Mouse (Mus musculus): ENCODE data around the gene Grm1.

Grm1 gene

GRCm38 (mm10) chr10:10734561-10734960 is 347.6 kb downstream of the Grm1 start:
- DNase-seq (ENCODE audit: low read depth in 1 of 2, low spot score in 2 of 2) = no peak

- no peak for DNase-seq (ENCODE audit: low read depth in 1 of 2, low spot score in 2 of 2)
Observed at GRCm38 (mm10) chr10:10733092-10733491, 349.1 kb downstream of the Grm1 start.

DNA sequence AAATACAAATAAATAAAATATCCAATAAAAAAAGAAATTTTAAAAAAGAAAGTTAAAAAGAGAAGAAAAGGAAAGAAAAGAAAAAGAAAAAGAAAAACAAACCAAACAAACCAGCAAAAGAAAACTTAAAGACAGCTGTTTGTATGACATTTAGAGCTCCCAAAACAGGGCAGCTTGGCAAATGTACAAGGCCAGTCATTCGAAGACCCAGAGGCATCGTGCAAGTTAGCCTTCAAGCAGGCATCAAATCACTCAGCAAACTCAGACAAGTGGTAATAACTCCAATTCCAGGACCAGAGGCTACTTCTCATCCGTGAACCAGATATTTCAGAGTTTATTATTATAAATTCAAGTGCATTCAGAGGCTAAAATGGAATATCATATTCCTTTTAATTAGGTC is 355.7 kb downstream of the Grm1 start:
- DNase-seq (ENCODE audit: low read depth in 1 of 2, low spot score in 2 of 2) = no peak

GRCm38 (mm10) chr10:10710837-10711236 is 371.3 kb downstream of the Grm1 start:
- DNase-seq (ENCODE audit: low read depth in 1 of 2, low spot score in 2 of 2) = no peak

GRCm38 (mm10) chr10:10710359-10710758 is 371.8 kb downstream of the Grm1 start:
- DNase-seq (ENCODE audit: low read depth in 1 of 2, low spot score in 2 of 2) = no peak

- DNase-seq (ENCODE audit: low read depth in 1 of 2, low spot score in 2 of 2) = no peak
Observed at GRCm38 (mm10) chr10:10708031-10708430, 374.1 kb downstream of the Grm1 start.

DNA sequence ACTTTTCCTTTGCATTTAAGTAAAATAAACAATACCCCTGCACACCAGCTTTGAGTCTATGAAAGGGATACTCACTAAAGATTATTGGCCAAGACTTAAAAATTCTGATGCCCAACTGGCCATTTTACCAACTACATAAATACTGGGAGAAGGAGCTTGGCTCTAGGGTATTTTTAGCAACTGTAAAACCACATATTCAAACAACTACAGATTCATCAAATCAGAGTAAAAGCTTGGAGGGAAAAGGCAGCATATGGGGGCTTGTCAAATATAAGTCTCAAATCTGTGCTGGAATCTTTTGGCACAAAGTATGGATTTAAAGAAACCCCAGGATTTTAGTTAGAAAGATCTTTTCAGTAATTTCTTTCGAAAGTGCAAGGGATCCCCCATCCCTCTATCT is 380.8 kb downstream of the Grm1 start:
- DNase-seq (ENCODE audit: low read depth in 1 of 2, low spot score in 2 of 2) = no peak

DNA sequence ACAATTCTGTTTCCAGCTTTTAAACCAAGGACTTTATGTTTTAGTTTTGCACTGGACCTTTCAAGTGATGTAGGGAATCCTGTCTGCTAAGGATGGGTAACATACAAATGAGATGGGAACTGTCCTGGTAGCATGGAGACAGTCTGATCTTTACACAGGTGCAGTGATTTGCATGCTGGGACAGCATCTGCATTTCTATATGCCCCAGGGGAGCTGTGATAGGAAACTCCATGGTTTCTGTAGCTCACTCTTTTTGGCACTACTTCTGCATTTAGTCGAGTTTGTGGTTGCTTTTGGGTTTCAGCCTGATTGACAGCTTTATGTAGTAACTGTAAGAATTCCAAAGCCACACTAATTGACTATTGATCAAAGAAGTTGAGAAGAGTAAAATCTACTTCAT is 381.3 kb downstream of the Grm1 start:
- DNase-seq (ENCODE audit: low read depth in 1 of 2, low spot score in 2 of 2) = no peak

- DNase-seq (ENCODE audit: low read depth in 1 of 2, low spot score in 2 of 2) = no peak
Observed at GRCm38 (mm10) chr10:10697497-10697896, 384.7 kb downstream of the Grm1 start.

- DNase-seq (ENCODE audit: low read depth in 1 of 2, low spot score in 2 of 2) = no peak
Observed at GRCm38 (mm10) chr10:10689668-10690223, 392.4 kb downstream of the Grm1 start.

GRCm38 (mm10) chr10:10688907-10689667 is 393.1 kb downstream of the Grm1 start:
- no peak for DNase-seq (ENCODE audit: low read depth in 1 of 2, low spot score in 2 of 2)

- no peak for DNase-seq (ENCODE audit: low read depth in 1 of 2, low spot score in 2 of 2)
Observed at GRCm38 (mm10) chr10:10681048-10681447, 401.1 kb downstream of the Grm1 start, which contains the start of gene Gm10944. TSS of gene Gm10944 (plus strand) at chr10:10681348.

DNA sequence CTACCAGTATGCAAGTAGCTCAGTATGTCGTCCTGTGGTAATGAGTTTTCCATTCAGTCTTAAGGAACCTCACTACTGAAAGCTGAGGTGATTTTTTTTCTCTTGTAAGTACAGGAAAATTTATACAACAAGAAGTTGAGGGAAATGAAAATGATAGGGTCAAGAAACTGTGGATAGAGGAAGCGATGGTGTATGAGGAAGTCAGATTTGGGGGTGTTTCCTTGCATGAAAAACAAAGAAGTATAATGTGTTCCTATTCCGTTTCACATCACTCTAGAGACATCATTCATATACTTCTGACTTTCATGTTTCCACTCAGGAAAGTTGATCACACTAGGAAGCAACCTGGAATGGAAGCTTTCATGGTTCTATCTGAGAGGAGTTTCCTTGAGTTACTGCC is 422.2 kb downstream of the Grm1 start:
- DNase-seq (ENCODE audit: low read depth in 1 of 2, low spot score in 2 of 2) = no peak

GRCm38 (mm10) chr10:10659161-10659560 is 423.0 kb downstream of the Grm1 start:
- DNase-seq (ENCODE audit: low read depth in 1 of 2, low spot score in 2 of 2) = no peak

DNA sequence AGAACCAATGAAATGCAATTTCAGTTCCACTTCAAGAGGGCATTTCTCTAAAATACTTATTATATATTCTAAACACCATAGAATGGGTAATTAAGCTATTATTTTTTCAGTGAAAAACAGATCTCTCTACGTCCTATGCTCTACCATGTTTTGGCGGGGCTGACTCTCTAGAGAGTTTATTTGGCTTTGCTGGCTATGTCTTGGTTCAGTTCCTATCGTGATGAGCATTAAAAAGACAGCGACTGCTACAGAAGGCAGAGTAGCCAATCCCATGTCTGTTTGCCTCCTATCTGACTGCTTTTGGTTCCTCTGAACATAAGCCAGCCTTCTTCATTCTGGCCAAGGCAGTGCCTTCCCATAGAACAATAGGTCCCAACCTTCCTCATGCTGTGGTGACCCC is 425.5 kb downstream of the Grm1 start:
- no peak for DNase-seq (ENCODE audit: low read depth in 1 of 2, low spot score in 2 of 2)

GRCm38 (mm10) chr10:10655991-10656390 is 426.2 kb downstream of the Grm1 start:
- DNase-seq (ENCODE audit: low read depth in 1 of 2, low spot score in 2 of 2) = no peak
